Mouse (Mus musculus) erythroblast, embryonic 14.5 days (primary cell): ENCODE data around the gene 2210407C18Rik. TPM values are rescaled to one million over a fixed set of nuclear protein-coding genes. Genes with fewer than 3 reads are reported as not detected.
A peak's percentile ranks its signal among the peaks of the same experiment; 100 is the strongest.

Experiments
- H3K27me3 ChIP-seq: 2 replicates; pipeline ENCODE4 v1.6.1; 2012; ENCODE audit warnings: inconsistent platforms; ENCODE audit not compliant: control insufficient read depth
- H3K36me3 ChIP-seq: 2 replicates; pipeline ENCODE4 v1.6.1; 2012; ENCODE audit warnings: mild to moderate bottlenecking, inconsistent platforms; ENCODE audit not compliant: control insufficient read depth
- H3K4me1 ChIP-seq: 2 replicates; pipeline ENCODE4 v1.6.1; 2012; ENCODE audit warnings: inconsistent platforms; ENCODE audit not compliant: control insufficient read depth
- H3K4me3 ChIP-seq: replicated peaks from 2 replicates; pipeline ENCODE3; 2012; ENCODE audit warnings: moderate library complexity, mild to moderate bottlenecking, inconsistent platforms
- H3K9me3 ChIP-seq: 2 replicates; pipeline ENCODE4 v1.6.1; 2012; ENCODE audit warnings: low read length, inconsistent platforms, mixed read lengths; ENCODE audit not compliant: control insufficient read depth
- GATA1 ChIP-seq: IDR thresholded peaks from 2 replicates; pipeline ENCODE4 v1.6.1; 2012; ENCODE audit warnings: low read length, inconsistent platforms, mixed read lengths
- TAL1 ChIP-seq: IDR thresholded peaks from 3 replicates; pipeline ENCODE4 v1.6.1; 2012; ENCODE audit warnings: low read length, inconsistent platforms, mixed read lengths
- polyA plus RNA-seq: library from polyadenylated mRNA; stranded (reverse); fragments of >175 nt; gene quantifications from 2 replicates; pipeline ENCODE4 v1.2.3, GENCODE M21; 2012

The 2210407C18Rik gene
- polyA plus RNA-seq, 1 experiment: not detected

- no peak for TF ChIP-seq TAL1
- TF ChIP-seq GATA1: no peak
- Histone ChIP-seq H3K27me3 (no peaks in the 10 kb centered on the region), H3K4me1 (peaks cover 4% of the 10 kb centered on the region; the same call in 1 of the 2 replicates), H3K36me3 (no peaks in the 10 kb centered on the region), H3K4me3 (no peak overlapping the region), H3K9me3 (no peaks in the 10 kb centered on the region)
These were observed 10.6 kb downstream of the 2210407C18Rik start for GRCm38 (mm10) chr11:58605228-58605627.

DNA sequence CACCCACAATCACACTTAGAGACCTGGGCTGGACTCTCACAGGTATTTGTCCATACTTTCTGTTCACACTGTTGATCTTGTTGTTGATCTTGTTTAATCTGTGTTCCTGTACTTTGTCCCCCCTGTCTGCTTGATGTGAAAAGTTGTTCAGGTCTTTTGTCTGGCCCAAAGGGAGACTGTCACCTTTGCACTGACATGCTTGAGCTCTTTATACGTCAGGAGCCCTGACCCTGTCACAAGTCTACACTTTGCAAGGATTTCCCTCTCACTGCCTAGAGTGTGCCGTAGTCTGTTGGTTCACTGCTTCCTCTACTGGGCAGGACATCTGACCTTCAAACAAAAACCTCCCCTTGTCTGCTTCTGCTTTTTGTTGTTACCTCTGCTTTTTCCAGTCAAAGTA is 11.2 kb downstream of the 2210407C18Rik start:
- Histone ChIP-seq H3K27me3 (no peaks in the 10 kb centered on the region), H3K9me3 (no peaks in the 10 kb centered on the region), H3K4me3 (no peak overlapping the region), H3K4me1 (peaks cover 4% of the 10 kb centered on the region; the same call in 1 of the 2 replicates), H3K36me3 (no peaks in the 10 kb centered on the region)
- TF ChIP-seq GATA1 (no peak), TAL1 (no peak)

DNA sequence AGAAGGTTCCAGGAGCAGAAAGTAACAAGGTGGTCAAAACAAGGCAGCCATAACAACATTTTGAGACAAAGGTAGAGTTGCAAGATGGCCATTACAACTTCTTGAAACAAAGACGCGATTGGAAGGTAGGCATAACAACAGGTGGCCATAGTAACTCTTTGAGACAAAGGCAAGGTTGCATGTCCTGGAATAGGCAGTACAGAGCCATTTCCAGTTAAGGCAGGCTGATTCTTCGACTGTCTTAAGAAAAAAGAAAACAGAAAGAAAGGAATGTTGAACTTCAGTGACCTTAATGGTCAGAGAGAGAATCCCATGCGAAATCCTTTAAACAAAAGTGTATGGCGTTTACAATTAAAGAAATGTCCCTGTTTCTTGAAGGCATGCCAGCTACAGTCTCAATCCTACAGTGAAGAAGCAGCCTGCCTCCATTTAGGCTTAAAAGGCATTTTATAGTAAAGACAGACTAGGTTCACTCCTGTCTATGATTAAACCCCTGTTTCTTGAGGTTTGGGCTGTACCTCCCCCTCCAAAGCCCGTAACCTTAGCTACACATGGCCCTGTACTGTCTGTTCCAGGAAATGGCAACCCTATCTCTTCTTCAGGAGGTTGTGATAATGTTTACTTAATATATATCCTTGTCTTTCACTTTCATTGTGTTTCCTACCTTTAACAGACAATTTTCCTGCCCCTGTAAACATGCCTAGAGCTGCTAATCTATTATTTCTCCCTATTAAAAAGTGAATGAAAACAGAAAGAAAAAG is 12.9 kb downstream of the 2210407C18Rik start:
- H3K4me3 ChIP-seq: no peak overlapping the region

GRCm38 (mm10) chr11:58602062-58602461 is 13.8 kb downstream of the 2210407C18Rik start:
- no peaks in the 10 kb centered on the region for H3K27me3 ChIP-seq
- no peaks in the 10 kb centered on the region for H3K9me3 ChIP-seq
- no peak overlapping the region for H3K4me3 ChIP-seq
- TF ChIP-seq TAL1 (no peak), GATA1 (no peak)
- peaks cover 4% of the 10 kb centered on the region for H3K4me1 ChIP-seq
- no peaks in the 10 kb centered on the region for H3K36me3 ChIP-seq

More for the DNA sequence above, 12.9 kb downstream of the 2210407C18Rik start:
- TF ChIP-seq TAL1 (no peak), GATA1 (no peak)
- Histone ChIP-seq H3K9me3 (no peaks in the 10 kb centered on the region), H3K27me3 (no peaks in the 10 kb centered on the region), H3K4me1 (peaks cover 4% of the 10 kb centered on the region), H3K36me3 (no peaks in the 10 kb centered on the region)

DNA sequence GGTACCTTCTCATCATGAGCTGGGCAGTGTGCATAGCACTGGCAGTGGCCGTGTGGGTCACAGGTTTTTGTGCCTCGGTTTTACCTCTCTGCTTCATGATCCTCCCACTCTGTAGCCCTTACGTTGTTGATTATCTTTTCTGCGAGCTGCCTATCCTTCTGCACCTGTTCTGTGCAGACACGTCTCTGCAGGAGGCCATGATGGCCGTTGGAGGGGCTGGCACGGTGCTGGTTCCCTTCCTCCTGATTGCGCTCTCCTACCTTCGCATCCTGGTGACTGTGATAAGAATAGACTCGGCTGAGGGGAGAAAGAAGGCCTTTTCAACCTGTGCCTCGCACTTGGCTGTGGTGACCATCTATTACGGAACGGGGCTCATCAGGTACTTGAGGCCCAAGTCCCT is 18.0 kb downstream of the 2210407C18Rik start:
- H3K9me3 ChIP-seq: no peaks in the 10 kb centered on the region
- peak; percentile 37; the same call in 2 of the 3 replicates for TF ChIP-seq TAL1
- no peak for TF ChIP-seq GATA1
- no peaks in the 10 kb centered on the region; the same call in none of the 2 replicates for H3K4me1 ChIP-seq
- H3K36me3 ChIP-seq: no peaks in the 10 kb centered on the region
- no peak overlapping the region for H3K4me3 ChIP-seq
- H3K27me3 ChIP-seq: no peaks in the 10 kb centered on the region

DNA sequence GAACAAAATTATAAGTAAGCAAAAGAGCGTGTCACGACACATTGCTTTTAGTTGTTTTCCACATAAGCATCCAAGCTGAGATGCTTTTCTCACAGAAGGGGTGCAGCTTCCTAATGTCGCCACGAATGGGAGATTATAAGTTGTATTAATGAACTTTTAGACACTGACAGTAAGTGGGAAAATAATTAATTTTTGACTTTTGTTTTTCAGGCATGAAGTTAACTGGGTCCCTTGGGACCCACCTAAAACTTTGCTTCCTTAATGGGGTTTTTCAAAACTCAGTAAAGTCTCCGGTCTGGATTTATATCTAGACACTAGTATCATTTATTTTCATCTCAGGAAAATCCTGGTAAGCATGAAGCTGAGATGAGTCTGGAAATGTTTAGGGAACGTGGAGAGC is 21.1 kb downstream of the 2210407C18Rik start, which contains the start of gene Olfr324:
Gene Olfr324, plus strand, starts transcription at position 301 of the 400 bp plus-strand sequence.
- Histone ChIP-seq H3K4me1 (no peaks in the 10 kb centered on the region; the same call in 1 of the 2 replicates), H3K4me3 (no peak within 1 kb of the TSS), H3K27me3 (no peaks in the 10 kb centered on the region), H3K36me3 (no peaks in the 10 kb centered on the region), H3K9me3 (no peaks in the 10 kb centered on the region)
- TF ChIP-seq TAL1 (no peak), GATA1 (no peak)

GRCm38 (mm10) chr11:58588620-58589250 is 27.1 kb downstream of the 2210407C18Rik start:
- Histone ChIP-seq H3K4me1 (peaks cover 17% of the 10 kb centered on the region), H3K36me3 (no peaks in the 10 kb centered on the region)
- no peak for TF ChIP-seq GATA1
- TF ChIP-seq TAL1: no peak

GRCm38 (mm10) chr11:58587898-58588348 is 28.0 kb downstream of the 2210407C18Rik start:
- Histone ChIP-seq H3K4me1 (peaks cover 17% of the 10 kb centered on the region), H3K27me3 (0 out of 2 replicates have a peak, but pooled peaks cover 2% of the 10 kb centered on the region), H3K4me3 (peak overlapping the region; percentile 2), H3K9me3 (no peaks in the 10 kb centered on the region), H3K36me3 (no peaks in the 10 kb centered on the region)
- TF ChIP-seq TAL1: 0 out of 3 replicates have a peak, but pooled peaks have one; percentile 32
- no peak for TF ChIP-seq GATA1

More at GRCm38 (mm10) chr11:58588620-58589250, 27.1 kb downstream of the 2210407C18Rik start:
- H3K27me3 ChIP-seq: 0 out of 2 replicates have a peak, but pooled peaks cover 2% of the 10 kb centered on the region
- no peaks in the 10 kb centered on the region for H3K9me3 ChIP-seq
- H3K4me3 ChIP-seq: no peak overlapping the region

DNA sequence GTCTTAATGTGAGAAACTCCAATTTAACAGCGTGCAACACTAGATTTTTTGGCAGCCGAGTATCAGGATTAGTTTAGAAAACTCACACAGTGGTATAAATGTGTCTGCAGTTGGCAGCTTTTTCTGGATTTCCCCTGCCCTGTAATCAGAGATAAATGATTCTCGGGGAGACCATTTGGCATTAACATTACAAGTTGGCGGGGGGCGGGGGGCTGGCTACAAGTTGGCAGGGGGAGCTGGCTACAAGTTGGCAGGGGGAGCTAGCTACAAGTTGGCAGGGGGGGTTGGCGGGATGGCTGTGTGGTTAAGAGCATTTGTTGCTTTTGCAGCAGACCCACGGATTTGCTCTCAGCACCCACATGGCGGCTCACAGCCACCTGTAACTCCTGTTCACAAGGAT is 37.2 kb downstream of the 2210407C18Rik start:
- TF ChIP-seq TAL1 (no peak), GATA1 (no peak)
- H3K27me3 ChIP-seq: peaks cover 2% of the 10 kb centered on the region; the same call in 1 of the 2 replicates
- H3K4me1 ChIP-seq: no peaks in the 10 kb centered on the region
- no peaks in the 10 kb centered on the region for H3K9me3 ChIP-seq
- H3K4me3 ChIP-seq: no peak overlapping the region
- no peaks in the 10 kb centered on the region for H3K36me3 ChIP-seq
